Mouse (Mus musculus) testis, adult 2 months (tissue): ENCODE data around the gene Klf11. TPM values are rescaled to one million over a fixed set of nuclear protein-coding genes. Genes with fewer than 3 reads are reported as not detected.

Source experiments
- H3K27ac ChIP-seq: fragments of 200-500 bp; 2 replicates; pipeline ENCODE4 v1.5.1; 2012; ENCODE audit warnings: low read depth, low read length; ENCODE audit not compliant: control insufficient read depth, insufficient read depth
- H3K27me3 ChIP-seq: fragments of 200-500 bp; 2 replicates; pipeline ENCODE4 v1.6.1; 2012; ENCODE audit warnings: mild to moderate bottlenecking, low read length, moderate library complexity; ENCODE audit not compliant: control insufficient read depth, insufficient read depth
- H3K36me3 ChIP-seq: fragments of 200-500 bp; 2 replicates; pipeline ENCODE4 v1.6.1; 2012; ENCODE audit warnings: mild to moderate bottlenecking, low read length; ENCODE audit not compliant: control insufficient read depth, insufficient read depth
- H3K4me1 ChIP-seq: fragments of 200-500 bp; 2 replicates; pipeline ENCODE4 v1.6.1; 2012; ENCODE audit warnings: low read length; ENCODE audit not compliant: control insufficient read depth, insufficient read depth
- H3K4me3 ChIP-seq: fragments of 200-500 bp; 2 replicates; pipeline ENCODE4 v1.5.1; 2012; ENCODE audit warnings: low read depth, mild to moderate bottlenecking, low read length, moderate library complexity, mixed read lengths; ENCODE audit not compliant: control insufficient read depth
- CTCF ChIP-seq: fragments of 200-500 bp; IDR thresholded peaks from 2 replicates; pipeline ENCODE4 v1.5.1; 2012; ENCODE audit warnings: low read depth, mild to moderate bottlenecking, inconsistent platforms, low read length, moderate library complexity; ENCODE audit not compliant: control insufficient read depth, insufficient read depth, insufficient replicate concordance
- POLR2A ChIP-seq: fragments of 200-500 bp; IDR thresholded peaks from 2 replicates; pipeline ENCODE4 v1.6.1; 2012; ENCODE audit warnings: low read depth, mild to moderate bottlenecking, inconsistent platforms, low read length, moderate library complexity; ENCODE audit not compliant: control insufficient read depth
- polyA plus RNA-seq: library from polyadenylated mRNA; depleted of rRNA; stranded (reverse); fragments of >200 nt; gene quantifications from 2 replicates; pipeline ENCODE4 v1.2.3, GENCODE M21; 2012; rRNA removed

Gene Klf11
- polyA plus RNA-seq, 1 experiment: 3.4 TPM

GRCm38 (mm10) chr12:24707480-24707802 is 56.4 kb downstream of the Klf11 start:
- Histone ChIP-seq H3K36me3 (no peaks in the 10 kb centered on the region; the same call in 1 of the 2 replicates), H3K4me1 (peaks cover 15% of the 10 kb centered on the region), H3K4me3 (peak overlapping the region; percentile 91), H3K27me3 (no peaks in the 10 kb centered on the region), H3K27ac (peak overlapping the region; percentile 87)
- TF ChIP-seq POLR2A: no peak
- TF ChIP-seq CTCF: no peak

DNA sequence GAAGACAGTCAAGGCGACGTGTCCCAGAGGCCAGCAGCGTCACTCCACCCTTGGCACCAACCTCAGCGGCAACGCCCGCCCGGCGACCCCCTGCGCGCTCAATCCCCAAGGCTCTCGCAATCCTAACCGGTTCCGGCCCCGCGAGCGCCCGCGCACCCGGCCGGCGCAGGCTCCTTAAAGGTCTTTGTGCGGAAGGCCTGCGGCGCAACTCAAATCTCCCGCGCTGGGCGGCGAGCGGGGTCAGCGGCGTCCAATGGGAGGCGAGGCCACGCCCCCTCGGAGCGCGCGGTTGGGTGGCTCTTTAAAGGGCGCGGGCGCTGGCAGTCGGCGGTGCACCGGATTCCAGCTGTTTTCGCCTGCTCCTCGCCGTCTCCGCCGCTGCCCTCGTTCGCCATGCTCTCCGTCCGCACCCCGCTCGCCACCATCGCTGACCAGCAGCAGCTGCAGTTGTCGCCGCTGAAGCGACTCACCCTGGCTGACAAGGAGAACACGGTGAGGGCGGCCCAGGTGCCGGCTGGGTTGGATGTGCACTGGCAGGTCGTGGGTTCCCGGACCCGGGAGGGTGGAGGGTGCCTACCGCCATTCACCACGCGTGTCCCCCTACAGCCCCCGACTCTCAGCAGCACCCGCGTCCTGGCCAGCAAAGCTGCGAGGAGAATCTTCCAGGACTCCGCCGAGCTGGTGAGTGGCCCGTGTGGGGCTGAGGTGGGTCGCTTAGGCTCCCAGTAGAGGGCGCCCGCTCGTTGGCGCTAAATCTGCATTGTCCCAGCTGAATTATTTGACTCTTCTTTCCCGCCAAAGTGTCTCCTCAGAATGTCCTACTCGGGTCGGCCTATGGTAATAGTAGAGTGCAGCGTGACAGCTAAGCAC is 57.1 kb downstream of the Klf11 start, which contains the start of gene Rrm2:
TSS of gene Rrm2 (plus strand) at position 288 of the 870 bp plus-strand sequence.
- Histone ChIP-seq H3K4me1 (peaks cover 15% of the 10 kb centered on the region), H3K27me3 (no peaks in the 10 kb centered on the region), H3K4me3 (peak within 1 kb of the TSS; percentile 91), H3K27ac (peak within 1 kb of the TSS; percentile 87), H3K36me3 (no peaks in the 10 kb centered on the region; the same call in 1 of the 2 replicates)
- TF ChIP-seq POLR2A (peak; percentile 60; the same call in 1 of the 2 replicates), CTCF (peak; percentile 65)

- TF ChIP-seq CTCF (no peak), POLR2A (no peak)
- no peak overlapping the region; the same call in 1 of the 2 replicates for H3K27ac ChIP-seq
- H3K36me3 ChIP-seq: no peaks in the 10 kb centered on the region; the same call in 1 of the 2 replicates
- no peaks in the 10 kb centered on the region for H3K27me3 ChIP-seq
- H3K4me3 ChIP-seq: peak overlapping the region; percentile 91
- H3K4me1 ChIP-seq: peaks cover 15% of the 10 kb centered on the region
Measured at GRCm38 (mm10) chr12:24708824-24709218, 57.7 kb downstream of the Klf11 start.

- no peak for TF ChIP-seq POLR2A
- TF ChIP-seq CTCF: no peak
- Histone ChIP-seq H3K27ac (no peak overlapping the region), H3K27me3 (no peaks in the 10 kb centered on the region), H3K4me1 (peaks cover 15% of the 10 kb centered on the region), H3K4me3 (no peak overlapping the region), H3K36me3 (no peaks in the 10 kb centered on the region; the same call in 1 of the 2 replicates)
Measured at GRCm38 (mm10) chr12:24709409-24709808, 58.3 kb downstream of the Klf11 start.

DNA sequence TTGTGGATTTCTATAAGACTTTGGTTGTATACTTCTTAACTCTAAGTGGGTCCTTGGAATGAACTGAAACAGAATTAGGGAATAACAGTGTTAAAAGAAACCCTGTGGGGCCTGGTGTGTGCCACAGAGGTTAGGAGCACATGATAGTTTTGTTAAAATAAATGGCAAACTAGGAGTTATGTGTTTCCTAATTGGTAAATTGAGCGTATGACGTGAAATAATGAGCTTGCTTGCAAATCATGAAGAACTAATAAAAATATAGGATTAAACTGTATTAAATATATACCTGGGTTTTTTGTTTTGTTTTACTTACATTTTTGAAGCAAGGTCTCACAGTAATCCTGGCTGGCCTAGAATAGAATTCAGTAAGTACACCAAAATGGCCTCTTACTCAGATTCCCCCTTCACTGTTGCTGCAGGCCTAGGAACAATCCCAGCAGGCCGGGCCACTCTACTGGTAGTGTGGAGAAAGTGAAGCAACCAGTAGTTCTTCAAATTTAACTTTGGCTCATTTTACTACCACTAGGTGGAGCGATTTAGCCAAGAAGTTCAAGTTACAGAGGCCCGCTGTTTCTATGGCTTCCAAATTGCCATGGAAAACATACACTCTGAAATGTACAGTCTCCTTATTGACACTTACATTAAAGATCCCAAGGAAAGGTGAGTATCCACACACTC is 58.9 kb downstream of the Klf11 start:
- Histone ChIP-seq H3K27ac (no peak overlapping the region), H3K27me3 (no peaks in the 10 kb centered on the region), H3K4me1 (peaks cover 15% of the 10 kb centered on the region), H3K4me3 (no peak overlapping the region), H3K36me3 (no peaks in the 10 kb centered on the region; the same call in 1 of the 2 replicates)
- TF ChIP-seq CTCF (no peak), POLR2A (no peak)

- Histone ChIP-seq H3K4me1 (peaks cover 15% of the 10 kb centered on the region), H3K27me3 (no peaks in the 10 kb centered on the region), H3K4me3 (no peak overlapping the region), H3K27ac (no peak overlapping the region), H3K36me3 (no peaks in the 10 kb centered on the region; the same call in 1 of the 2 replicates)
- TF ChIP-seq POLR2A: no peak
- peak; percentile 53; the same call in 1 of the 2 replicates for TF ChIP-seq CTCF
Measured at GRCm38 (mm10) chr12:24710672-24711071, 59.6 kb downstream of the Klf11 start.

Other genes with a start within 250 kb of the Klf11 start
- gene Taf1b, start 152.9 kb upstream of the Klf11 start, polyA plus RNA-seq: 28.0 and 33.9 TPM in 2 replicates
- gene Grhl1, start 79.0 kb upstream of the Klf11 start, polyA plus RNA-seq: 6.0 and 6.4 TPM in 2 replicates
- 1.2 and 1.7 TPM in 2 replicates for gene Cys1, start 30.5 kb downstream of the Klf11 start, polyA plus RNA-seq
- gene Rrm2, start 57.0 kb downstream of the Klf11 start, polyA plus RNA-seq: 5.3 and 5.5 TPM in 2 replicates
- 8.4 and 9.7 TPM in 2 replicates for gene Mboat2, start 179.6 kb downstream of the Klf11 start, polyA plus RNA-seq